Mouse (Mus musculus): Measurements from ENCODE around the gene Pitpna. TPM values are rescaled to one million over a fixed set of nuclear protein-coding genes. Genes with fewer than 3 reads are reported as not detected.
A peak's percentile ranks its signal among the peaks of the same experiment; 100 is the strongest.

Gene Pitpna
- polyA plus RNA-seq, 1 experiment from 2014 or later = 161 TPM

- Histone ChIP-seq H3K27ac (ENCODE audit: low read depth, low read length) (no peak overlapping the region), H3K27me3 (replicated peaks; ENCODE audit: control insufficient read depth, insufficient read depth, low read length) (no peaks in the 10 kb centered on the region), H3K4me3 (ENCODE audit: low read depth, low read length) (no peak overlapping the region), H3K36me3 (ENCODE audit: control insufficient read depth, insufficient read depth) (peaks cover 30% of the 10 kb centered on the region; the same call in 1 of the 2 replicates), H3K4me1 (replicated peaks; ENCODE audit: control insufficient read depth, insufficient read depth, low read length) (no peaks in the 10 kb centered on the region), H3K9me3 (ENCODE audit: control insufficient read depth) (no peaks in the 10 kb centered on the region), H3K9ac (ENCODE audit: low read depth, low read length) (no peak overlapping the region), H3K4me2 (replicated peaks; ENCODE audit: low read depth) (no peak overlapping the region)
- no peak for ATAC-seq
- 69% methylated on average over 9 of the region's 9 CpGs for WGBS
- no peak for TF ChIP-seq CTCF (IDR thresholded peaks at IDR 0.05; ENCODE audit: low read depth)
Observed at GRCm38 (mm10) chr11:75644684-75645083, 56.8 kb downstream of the Pitpna start.

GRCm38 (mm10) chr11:75647681-75648211 lies 59.8 kb downstream of the Pitpna start:
- Histone ChIP-seq H3K4me2 (replicated peaks; ENCODE audit: low read depth) (no peak overlapping the region), H3K9ac (ENCODE audit: low read depth, low read length) (no peak overlapping the region), H3K9me3 (ENCODE audit: control insufficient read depth) (no peaks in the 10 kb centered on the region), H3K36me3 (ENCODE audit: control insufficient read depth, insufficient read depth) (peaks cover 26% of the 10 kb centered on the region; the same call in 1 of the 2 replicates), H3K27me3 (replicated peaks; ENCODE audit: control insufficient read depth, insufficient read depth, low read length) (no peaks in the 10 kb centered on the region), H3K27ac (ENCODE audit: low read depth, low read length) (no peak overlapping the region), H3K4me1 (replicated peaks; ENCODE audit: control insufficient read depth, insufficient read depth, low read length) (peaks cover 4% of the 10 kb centered on the region; the same call in 1 of the 2 replicates), H3K4me3 (ENCODE audit: low read depth, low read length) (no peak overlapping the region)
- WGBS = 58% methylated on average over 6 of the region's 6 CpGs
- no peak for ATAC-seq
- TF ChIP-seq CTCF (IDR thresholded peaks at IDR 0.05; ENCODE audit: low read depth) = no peak

- H3K27me3 ChIP-seq (replicated peaks; ENCODE audit: control insufficient read depth, insufficient read depth, low read length) = no peaks in the 10 kb centered on the region
- no peaks in the 10 kb centered on the region for H3K9me3 ChIP-seq (ENCODE audit: control insufficient read depth)
- no peak for TF ChIP-seq CTCF (IDR thresholded peaks at IDR 0.05; ENCODE audit: low read depth)
- no peak overlapping the region for H3K4me3 ChIP-seq (ENCODE audit: low read depth, low read length)
- WGBS = 57% methylated on average over 4 of the region's 4 CpGs
- H3K4me2 ChIP-seq (replicated peaks; ENCODE audit: low read depth) = no peak overlapping the region
- H3K36me3 ChIP-seq (ENCODE audit: control insufficient read depth, insufficient read depth) = peaks cover 20% of the 10 kb centered on the region; the same call in 1 of the 2 replicates
- peak overlapping the region; percentile 41 for H3K27ac ChIP-seq (ENCODE audit: low read depth, low read length)
- peaks cover 4% of the 10 kb centered on the region for H3K4me1 ChIP-seq (replicated peaks; ENCODE audit: control insufficient read depth, insufficient read depth, low read length)
- ATAC-seq = no peak
- no peak overlapping the region for H3K9ac ChIP-seq (ENCODE audit: low read depth, low read length)
Observed at GRCm38 (mm10) chr11:75649155-75649561, 61.3 kb downstream of the Pitpna start.

DNA sequence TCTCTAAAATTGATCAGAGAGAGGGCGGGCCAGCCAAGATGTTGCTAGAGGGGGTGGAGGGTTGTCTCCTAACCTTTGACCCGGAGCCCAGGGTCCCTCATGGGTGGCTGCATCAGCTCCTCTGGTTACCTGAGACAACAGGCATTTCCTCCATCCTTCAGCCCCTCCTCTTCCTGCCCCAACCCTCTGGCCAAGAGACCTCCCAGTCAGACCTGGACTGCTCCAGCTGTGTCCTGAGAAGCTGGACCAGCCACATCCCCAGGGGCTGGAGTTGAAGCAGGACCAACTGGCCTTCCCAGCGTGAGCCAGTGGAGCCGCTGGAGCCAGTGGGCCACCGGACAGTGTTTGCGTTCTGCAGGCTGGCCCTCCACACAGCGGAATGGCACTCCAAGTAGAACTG lies 62.4 kb downstream of the Pitpna start, which contains the start of gene Myo1c:
Gene Myo1c (plus strand): TSS at position 194 of the 400 bp plus-strand sequence.
- WGBS = 78% methylated on average over 7 of the region's 7 CpGs
- peak within 1 kb of the TSS; percentile 76 for H3K4me3 ChIP-seq (ENCODE audit: low read depth, low read length)
- ATAC-seq = no peak
- no peaks in the 10 kb centered on the region for H3K9me3 ChIP-seq (ENCODE audit: control insufficient read depth)
- peaks cover 11% of the 10 kb centered on the region for H3K4me1 ChIP-seq (replicated peaks; ENCODE audit: control insufficient read depth, insufficient read depth, low read length)
- H3K27me3 ChIP-seq (replicated peaks; ENCODE audit: control insufficient read depth, insufficient read depth, low read length) = no peaks in the 10 kb centered on the region
- H3K9ac ChIP-seq (ENCODE audit: low read depth, low read length) = peak within 1 kb of the TSS; percentile 75
- H3K36me3 ChIP-seq (ENCODE audit: control insufficient read depth, insufficient read depth) = peaks cover 12% of the 10 kb centered on the region; the same call in 1 of the 2 replicates
- H3K27ac ChIP-seq (ENCODE audit: low read depth, low read length) = peak within 1 kb of the TSS; percentile 89
- no peak for TF ChIP-seq CTCF (IDR thresholded peaks at IDR 0.05; ENCODE audit: low read depth)
- H3K4me2 ChIP-seq (replicated peaks; ENCODE audit: low read depth) = peak within 1 kb of the TSS; percentile 89

DNA sequence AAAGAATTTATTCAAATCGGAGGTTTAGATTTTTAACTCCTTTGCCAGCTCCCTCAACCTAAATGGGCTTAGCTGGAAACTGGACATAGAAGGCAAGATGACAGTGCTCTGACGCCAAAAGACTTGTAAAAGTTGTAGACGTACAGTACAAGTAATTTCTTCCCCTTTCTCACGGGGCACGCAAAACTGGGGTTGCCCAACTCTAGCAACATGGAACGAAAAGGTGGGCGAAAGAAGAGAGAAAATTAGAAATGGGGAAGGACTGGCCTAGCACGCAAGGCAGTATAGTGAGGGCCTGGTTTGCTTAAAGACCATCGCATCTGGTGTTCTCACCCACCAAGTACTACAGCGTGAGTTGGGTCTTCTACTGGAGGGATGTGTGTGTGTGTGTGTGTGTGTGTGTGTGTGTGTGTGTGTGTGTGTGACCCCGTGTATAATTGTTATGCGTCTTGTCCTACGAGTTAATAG lies 63.1 kb downstream of the Pitpna start:
- no peak for ATAC-seq
- H3K4me1 ChIP-seq (replicated peaks; ENCODE audit: control insufficient read depth, insufficient read depth, low read length) = peaks cover 11% of the 10 kb centered on the region
- peak overlapping the region; percentile 76 for H3K4me3 ChIP-seq (ENCODE audit: low read depth, low read length)
- no peaks in the 10 kb centered on the region for H3K9me3 ChIP-seq (ENCODE audit: control insufficient read depth)
- WGBS = 41% methylated on average over 13 of the region's 13 CpGs
- H3K9ac ChIP-seq (ENCODE audit: low read depth, low read length) = peak overlapping the region; percentile 75
- H3K27me3 ChIP-seq (replicated peaks; ENCODE audit: control insufficient read depth, insufficient read depth, low read length) = no peaks in the 10 kb centered on the region
- peak overlapping the region; percentile 89 for H3K4me2 ChIP-seq (replicated peaks; ENCODE audit: low read depth)
- peak overlapping the region; percentile 89 for H3K27ac ChIP-seq (ENCODE audit: low read depth, low read length)
- no peak for TF ChIP-seq CTCF (IDR thresholded peaks at IDR 0.05; ENCODE audit: low read depth)
- H3K36me3 ChIP-seq (ENCODE audit: control insufficient read depth, insufficient read depth) = peaks cover 5% of the 10 kb centered on the region; the same call in 1 of the 2 replicates

GRCm38 (mm10) chr11:75651426-75652221 lies 63.7 kb downstream of the Pitpna start:
- H3K4me1 ChIP-seq (replicated peaks; ENCODE audit: control insufficient read depth, insufficient read depth, low read length) = peaks cover 11% of the 10 kb centered on the region

More at GRCm38 (mm10) chr11:75651426-75652221, 63.7 kb downstream of the Pitpna start:
- H3K4me2 ChIP-seq (replicated peaks; ENCODE audit: low read depth) = peak overlapping the region; percentile 89
- no peaks in the 10 kb centered on the region for H3K27me3 ChIP-seq (replicated peaks; ENCODE audit: control insufficient read depth, insufficient read depth, low read length)
- H3K9ac ChIP-seq (ENCODE audit: low read depth, low read length) = peak overlapping the region; percentile 75
- H3K27ac ChIP-seq (ENCODE audit: low read depth, low read length) = peak overlapping the region; percentile 89
- peak; percentile 59 for ATAC-seq
- H3K9me3 ChIP-seq (ENCODE audit: control insufficient read depth) = no peaks in the 10 kb centered on the region
- peaks cover 3% of the 10 kb centered on the region; the same call in 1 of the 2 replicates for H3K36me3 ChIP-seq (ENCODE audit: control insufficient read depth, insufficient read depth)
- peak; percentile 40; the same call in 1 of the 2 replicates for TF ChIP-seq CTCF (IDR thresholded peaks at IDR 0.05; ENCODE audit: low read depth)
- under 1% methylated on average over 52 of the region's 54 CpGs for WGBS
- peak overlapping the region; percentile 76 for H3K4me3 ChIP-seq (ENCODE audit: low read depth, low read length)

Measured in intestine, postnatal 0 days (tissue).